Mouse (Mus musculus): Measurements from ENCODE around the gene Sema5a. TPM values are rescaled to one million over a fixed set of nuclear protein-coding genes. Genes with fewer than 3 reads are reported as not detected.

Gene Sema5a
- polyA plus RNA-seq, 1 experiment: not detected

DNA sequence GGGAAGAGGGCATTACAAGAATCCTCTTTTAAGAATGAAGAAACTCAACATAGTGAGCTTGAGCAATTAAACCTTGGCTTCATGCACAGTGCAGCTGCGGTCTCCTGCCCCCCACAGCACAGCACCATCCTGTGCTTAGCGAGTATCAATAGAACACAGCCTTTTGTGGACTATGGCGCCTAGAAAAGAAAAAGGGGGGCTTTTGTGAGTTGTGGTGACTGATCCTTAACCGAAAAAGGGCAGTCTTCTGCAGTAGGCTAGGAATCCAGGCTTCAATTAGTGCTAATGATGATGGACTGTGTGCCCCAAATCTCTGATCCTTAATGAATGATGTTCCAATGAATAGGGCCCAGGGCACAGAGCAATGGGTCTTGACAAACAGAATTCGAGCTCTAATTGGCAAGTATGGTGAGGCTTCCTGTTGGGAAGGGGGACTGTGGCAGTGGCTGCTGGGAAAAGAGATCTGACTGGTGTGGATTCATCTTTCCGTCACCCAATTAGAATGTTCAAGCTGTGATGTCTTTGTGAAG is 324.3 kb downstream of the Sema5a start:
- no peak for TF ChIP-seq GATA1 (IDR thresholded peaks at IDR 0.05; ENCODE audit: low read length)

DNA sequence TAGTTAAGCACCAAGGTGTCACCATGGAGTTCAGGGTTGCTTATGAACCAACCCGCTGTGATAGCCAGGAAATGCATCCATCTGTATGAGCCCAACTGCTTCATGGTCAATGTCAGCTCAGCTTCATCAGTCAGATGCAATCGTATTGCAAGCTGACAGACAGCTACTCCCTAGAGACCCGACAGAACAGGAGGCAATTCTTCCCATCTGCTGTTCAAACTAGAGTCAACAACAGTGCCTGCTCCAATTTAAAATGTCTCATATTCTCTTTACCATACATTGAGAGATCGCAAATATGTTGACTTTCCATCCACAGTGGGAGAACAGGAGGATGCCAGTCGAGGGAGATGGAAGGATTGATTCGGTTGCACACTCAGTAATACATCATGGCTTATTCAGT is 329.7 kb downstream of the Sema5a start:
- no peak for TF ChIP-seq GATA1 (IDR thresholded peaks at IDR 0.05; ENCODE audit: low read length)

GRCm38 (mm10) chr15:32575212-32575611 is 330.6 kb downstream of the Sema5a start:
- no peak for TF ChIP-seq GATA1 (IDR thresholded peaks at IDR 0.05; ENCODE audit: low read length)

GRCm38 (mm10) chr15:32579351-32579750 is 334.7 kb downstream of the Sema5a start:
- TF ChIP-seq GATA1 (IDR thresholded peaks at IDR 0.05; ENCODE audit: low read length): no peak

GRCm38 (mm10) chr15:32590641-32591040 is 346.0 kb downstream of the Sema5a start:
- no peak for TF ChIP-seq GATA1 (IDR thresholded peaks at IDR 0.05; ENCODE audit: low read length)

GRCm38 (mm10) chr15:32593746-32594145 is 349.1 kb downstream of the Sema5a start:
- no peak for TF ChIP-seq GATA1 (IDR thresholded peaks at IDR 0.05; ENCODE audit: low read length)

DNA sequence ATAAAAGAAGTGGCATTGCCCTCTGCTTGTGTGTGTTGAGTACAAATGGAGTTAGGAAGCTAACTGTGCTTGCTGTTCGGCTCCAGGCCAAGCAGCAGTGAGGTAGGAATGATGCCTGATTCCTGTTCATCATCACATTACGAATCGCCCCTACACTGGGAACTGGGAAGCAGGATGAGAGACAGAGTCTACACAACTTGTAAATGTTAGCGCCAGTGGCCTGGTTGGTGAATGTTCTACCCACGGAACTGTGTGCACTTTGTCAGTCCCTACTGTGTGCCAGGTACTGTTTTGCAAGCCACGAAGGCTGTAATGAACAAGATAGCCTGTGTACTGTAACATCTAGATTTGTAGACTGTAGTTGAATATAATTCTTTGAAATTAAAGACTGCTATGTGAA is 352.0 kb downstream of the Sema5a start:
- no peak for TF ChIP-seq GATA1 (IDR thresholded peaks at IDR 0.05; ENCODE audit: low read length)

GRCm38 (mm10) chr15:32597189-32597588 is 352.6 kb downstream of the Sema5a start:
- TF ChIP-seq GATA1 (IDR thresholded peaks at IDR 0.05; ENCODE audit: low read length): no peak

- TF ChIP-seq GATA1 (IDR thresholded peaks at IDR 0.05; ENCODE audit: low read length): no peak
Measured at GRCm38 (mm10) chr15:32607236-32607635, 362.6 kb downstream of the Sema5a start.

GRCm38 (mm10) chr15:32610776-32611175 is 366.2 kb downstream of the Sema5a start:
- no peak for TF ChIP-seq GATA1 (IDR thresholded peaks at IDR 0.05; ENCODE audit: low read length)

DNA sequence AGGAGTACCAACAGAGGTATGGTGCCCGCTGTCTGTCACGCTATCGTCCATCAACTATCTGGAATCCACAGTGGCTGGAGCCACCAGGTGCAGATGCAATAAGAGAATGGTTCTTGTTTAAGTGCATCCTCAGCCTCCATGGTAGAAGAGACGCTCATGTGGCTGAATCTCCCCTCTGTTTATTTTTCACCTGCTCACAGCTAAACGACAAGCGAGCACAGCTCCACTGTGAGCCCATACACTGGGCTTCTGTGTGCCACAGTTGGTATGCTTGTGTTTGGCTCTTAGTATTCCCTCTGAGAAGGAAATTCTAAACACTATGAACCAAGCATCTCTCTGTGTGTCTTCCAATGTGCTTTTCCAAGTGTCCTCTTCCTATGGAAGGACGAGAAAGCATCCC is 366.6 kb downstream of the Sema5a start:
- TF ChIP-seq GATA1 (IDR thresholded peaks at IDR 0.05; ENCODE audit: low read length): no peak

DNA sequence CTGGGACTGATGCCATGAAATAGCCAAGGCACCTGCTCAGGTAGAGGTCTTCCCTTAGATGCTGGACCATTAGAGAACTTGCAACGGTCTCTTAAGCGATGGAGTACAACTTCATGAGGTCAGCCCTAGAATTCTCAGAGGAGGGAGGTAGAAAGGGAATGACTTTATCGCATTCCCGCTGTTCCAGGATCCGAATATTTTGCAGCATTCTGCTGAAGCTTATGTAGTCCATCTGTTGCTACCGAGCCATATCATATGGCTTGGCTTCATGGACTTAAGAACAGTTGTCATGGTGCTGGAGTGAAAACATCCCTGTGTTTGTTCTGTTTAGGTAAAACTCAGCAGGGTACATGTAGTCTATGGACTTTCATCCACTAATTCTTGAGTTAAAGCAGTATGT is 369.1 kb downstream of the Sema5a start:
- no peak for TF ChIP-seq GATA1 (IDR thresholded peaks at IDR 0.05; ENCODE audit: low read length)

GRCm38 (mm10) chr15:32615773-32616172 is 371.2 kb downstream of the Sema5a start:
- no peak for TF ChIP-seq GATA1 (IDR thresholded peaks at IDR 0.05; ENCODE audit: low read length)

GRCm38 (mm10) chr15:32619199-32619598 is 374.6 kb downstream of the Sema5a start:
- no peak for TF ChIP-seq GATA1 (IDR thresholded peaks at IDR 0.05; ENCODE audit: low read length)

DNA sequence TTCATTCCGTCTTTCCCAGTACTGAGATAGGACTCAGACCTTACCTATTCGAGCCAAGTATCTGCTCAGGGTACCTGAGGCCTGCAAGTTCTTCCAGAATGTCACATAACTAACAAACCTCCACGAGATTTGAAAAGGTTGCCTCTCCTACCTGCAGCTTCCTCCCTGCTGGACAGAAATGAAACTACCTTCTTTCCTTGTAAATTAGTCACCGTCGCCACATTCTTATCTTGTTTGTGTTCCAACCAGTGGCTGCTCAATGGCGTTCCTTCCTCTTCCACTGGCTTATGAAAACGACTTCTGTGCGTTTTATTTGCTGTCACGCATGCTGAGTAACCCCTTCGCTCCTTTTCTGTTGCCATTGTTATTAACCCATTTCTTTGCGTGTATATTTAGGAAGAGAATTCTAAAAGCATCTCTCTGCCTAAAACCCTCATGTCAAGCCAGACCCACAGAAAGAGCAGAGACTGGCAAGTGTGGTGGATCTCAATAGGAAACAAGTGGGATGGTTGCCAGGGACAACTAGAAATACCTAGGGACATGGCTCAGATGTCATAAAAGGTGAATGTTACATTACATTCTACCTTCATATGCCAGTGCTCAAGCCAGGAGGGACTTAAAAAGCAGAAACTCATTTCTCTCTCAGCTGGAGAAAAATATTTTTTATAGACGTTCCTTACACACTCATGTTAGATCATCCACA is 378.6 kb downstream of the Sema5a start:
- TF ChIP-seq GATA1 (IDR thresholded peaks at IDR 0.05; ENCODE audit: low read length): no peak

DNA sequence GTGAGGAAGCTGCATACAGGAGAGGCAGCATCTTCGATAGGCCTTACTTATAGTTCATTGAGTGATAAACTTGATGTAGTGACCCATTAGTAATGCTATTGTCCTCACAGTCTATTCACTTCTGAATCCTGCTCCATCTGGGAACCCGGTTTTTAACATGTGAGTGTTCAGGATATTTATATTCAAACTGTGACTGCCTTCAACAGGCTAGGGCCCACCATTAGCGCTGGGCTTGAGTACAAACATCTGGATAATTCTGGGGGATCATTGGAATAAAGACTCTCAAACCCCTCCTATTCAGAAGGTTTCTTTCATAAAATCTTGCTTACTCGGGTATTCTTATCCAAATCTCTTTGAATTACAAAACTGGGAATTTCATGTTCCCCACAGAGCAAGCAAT is 379.5 kb downstream of the Sema5a start:
- TF ChIP-seq GATA1 (IDR thresholded peaks at IDR 0.05; ENCODE audit: low read length): no peak

GRCm38 (mm10) chr15:32626031-32626430 is 381.4 kb downstream of the Sema5a start:
- no peak for TF ChIP-seq GATA1 (IDR thresholded peaks at IDR 0.05; ENCODE audit: low read length)
